Mouse (Mus musculus) stomach, postnatal 0 days (tissue): Measurements from ENCODE around the gene Mdga2.

ENCODE experiments used
- CTCF ChIP-seq: IDR thresholded peaks from 2 replicates; pipeline ENCODE4 v1.5.1; 2016; ENCODE audit warnings: antibody characterized with exemption, low read depth, mild to moderate bottlenecking, moderate library complexity
- EP300 ChIP-seq: optimal IDR thresholded peaks from 2 replicates; pipeline ENCODE3; 2016; ENCODE audit warnings: antibody characterized with exemption

DNA sequence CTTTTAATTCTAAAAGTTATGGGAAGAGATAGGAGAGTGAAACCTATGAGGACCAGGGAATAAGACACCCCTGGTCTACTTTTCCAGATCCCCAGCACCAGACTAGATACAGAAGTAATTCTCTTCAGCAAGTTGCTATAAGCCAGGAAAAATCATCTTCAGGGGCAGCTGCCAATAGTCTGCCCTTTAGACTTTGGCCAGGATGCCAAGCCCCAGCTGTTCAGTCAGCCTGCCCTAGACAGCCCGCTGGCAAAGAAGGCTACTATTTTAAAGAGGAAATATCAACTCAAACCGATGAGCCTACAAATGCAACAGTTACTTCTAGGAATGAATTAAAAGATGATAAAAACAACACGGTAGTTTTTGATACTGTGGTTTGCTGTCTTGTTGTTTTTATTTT is 356.1 kb downstream of the Mdga2 start:
- no peak for TF ChIP-seq EP300
- no peak for TF ChIP-seq CTCF
